ENCODE assay signal across 7 mouse cellular contexts in the genomic region with DNA sequence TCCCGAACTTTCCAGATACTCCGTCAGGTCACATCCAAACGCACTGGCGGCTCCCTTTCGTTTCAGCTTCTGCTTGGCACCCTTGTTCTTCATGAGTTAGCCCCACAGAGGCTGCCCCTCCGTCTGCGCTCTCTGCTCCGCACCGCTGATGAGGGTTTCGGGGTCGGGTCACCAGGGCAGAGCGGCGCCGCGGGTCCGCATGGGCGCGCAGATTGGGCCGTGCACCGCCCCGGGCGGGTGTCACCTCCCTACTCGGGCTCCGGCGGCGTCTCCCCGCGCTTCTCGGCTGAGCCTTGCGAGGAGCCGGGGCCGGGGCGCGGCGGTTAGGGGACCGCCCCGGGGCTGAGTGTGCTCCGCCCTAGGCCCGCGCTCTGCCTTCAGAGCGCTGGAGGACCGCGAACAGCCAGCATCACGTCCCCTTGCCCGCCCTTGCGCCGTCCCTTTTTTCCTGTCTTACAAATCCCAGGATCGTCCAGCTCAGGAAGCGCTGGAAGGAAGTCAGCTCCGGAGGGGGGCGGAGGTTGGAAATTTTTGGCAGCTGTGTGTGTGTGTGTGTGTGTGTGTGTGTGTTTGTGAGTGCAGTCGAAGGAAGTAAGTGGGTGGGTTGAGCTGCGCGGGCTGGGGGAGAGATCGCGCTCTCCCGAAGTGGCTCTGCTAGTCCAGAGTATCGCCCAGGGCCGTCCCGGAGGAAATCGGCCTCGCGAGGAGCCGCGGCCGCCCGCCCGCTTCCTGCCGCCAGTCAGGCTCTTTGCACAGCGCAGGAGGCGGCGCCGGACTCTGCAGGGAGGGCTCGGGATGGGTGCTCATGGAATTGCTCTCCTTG. TPM values are rescaled to one million over a fixed set of nuclear protein-coding genes. Genes with fewer than 3 reads are reported as not detected.
DNase-seq lines count a peak whose midpoint lies in the region; ATAC-seq and TF ChIP-seq lines count a peak whose summit lies in the region.

A gene (minus strand): TSS at position 694 of the 823 bp plus-strand sequence.

- peak within 1 kb of the TSS; percentile 69 for H3K4me3 ChIP-seq in embryonic facial prominence, embryonic 14.5 days (ENCODE audit: low read depth, low read length)
- H3K4me3 ChIP-seq in heart, adult 2 months = peak within 1 kb of the TSS; percentile 90
- peak within 1 kb of the TSS; percentile 73 for H3K4me3 ChIP-seq in kidney, adult 2 months (ENCODE audit: insufficient read depth, low read depth, low read length)
- peak within 1 kb of the TSS; percentile 73 for H3K4me3 ChIP-seq in limb, embryonic 13.5 days
- peak within 1 kb of the TSS; percentile 62 for H3K4me3 ChIP-seq in midbrain, embryonic 14.5 days (replicated peaks; ENCODE audit: low read depth, low read length)

- peaks cover 17% of the 10 kb centered on the region; the same call in 1 of the 2 replicates for H3K4me1 ChIP-seq in embryonic facial prominence, embryonic 14.5 days (ENCODE audit: control insufficient read depth, insufficient read depth, low read length)
- peaks cover 8% of the 10 kb centered on the region for H3K4me1 ChIP-seq in heart, adult 2 months (ENCODE audit: control insufficient read depth, insufficient read depth, low read length)
- no peaks in the 10 kb centered on the region for H3K4me1 ChIP-seq in kidney, adult 2 months (ENCODE audit: control insufficient read depth, insufficient read depth, low read length)
- peaks cover 31% of the 10 kb centered on the region for H3K4me1 ChIP-seq in limb, embryonic 13.5 days
- no peaks in the 10 kb centered on the region; the same call in 1 of the 2 replicates for H3K4me1 ChIP-seq in midbrain, embryonic 14.5 days (ENCODE audit: control insufficient read depth, insufficient read depth, low read length)

- intact Hi-C loops in heart, adult 2 months (cut with DNase I) = no loop called here

- TF ChIP-seq EP300 in heart, adult 2 months (IDR thresholded peaks at IDR 0.05; ENCODE audit: insufficient read depth, low read depth, low read length) = peak; percentile 88

- peaks cover 4% of the 10 kb centered on the region; the same call in 1 of the 2 replicates for H3K79me2 ChIP-seq in heart, adult 2 months (replicated peaks; ENCODE audit: control insufficient read depth, insufficient read depth, low read length)

- peak; percentile 89 to 92 for DNase-seq in adrenal gland, postnatal 36 days
- peak; percentile 89 for DNase-seq in embryonic facial prominence, embryonic 14.5 days (ENCODE audit: low spot score)
- DNase-seq in heart, adult 2 months = peak; percentile 92 to 93
- peak; percentile 95 for DNase-seq in kidney, adult 2 months
- peak; percentile 80 for DNase-seq in midbrain, embryonic 14.5 days
- DNase-seq in spleen, adult 12 weeks (ENCODE audit: low spot score) = peak; percentile 5

- peak; percentile 92 for ATAC-seq in embryonic facial prominence, embryonic 14.5 days (ENCODE audit: low read depth)
- peak; percentile 89 for ATAC-seq in limb, embryonic 13.5 days (ENCODE audit: low FRiP score, low read depth)
- ATAC-seq in midbrain, embryonic 14.5 days (ENCODE audit: low FRiP score, low TSS enrichment) = peak; percentile 86

- no peaks in the 10 kb centered on the region for H3K36me3 ChIP-seq in embryonic facial prominence, embryonic 14.5 days (ENCODE audit: control insufficient read depth, insufficient read depth, low read length)
- H3K36me3 ChIP-seq in heart, adult 2 months (ENCODE audit: control insufficient read depth, insufficient read depth, low read length) = no peaks in the 10 kb centered on the region; the same call in 1 of the 2 replicates
- H3K36me3 ChIP-seq in kidney, adult 2 months (ENCODE audit: control insufficient read depth, insufficient read depth, low read length) = no peaks in the 10 kb centered on the region
- H3K36me3 ChIP-seq in limb, embryonic 13.5 days = no peaks in the 10 kb centered on the region
- H3K36me3 ChIP-seq in midbrain, embryonic 14.5 days (ENCODE audit: control insufficient read depth, insufficient read depth, low read length) = no peaks in the 10 kb centered on the region

- H3K9ac ChIP-seq in embryonic facial prominence, embryonic 14.5 days (ENCODE audit: low read depth, low read length) = peak within 1 kb of the TSS; percentile 86
- peak within 1 kb of the TSS; percentile 99 for H3K9ac ChIP-seq in heart, adult 2 months (ENCODE audit: low read depth, low read length)
- peak within 1 kb of the TSS; percentile 87 for H3K9ac ChIP-seq in limb, embryonic 13.5 days
- peak within 1 kb of the TSS; percentile 69 for H3K9ac ChIP-seq in midbrain, embryonic 14.5 days (replicated peaks; ENCODE audit: low read length)

- under 1% methylated on average over 66 of the region's 74 CpGs for WGBS in embryonic facial prominence, embryonic 14.5 days
- WGBS in heart, adult 2 months = under 1% methylated on average over 74 of the region's 74 CpGs
- 1% methylated on average over 74 of the region's 74 CpGs for WGBS in kidney, adult 2 months
- under 1% methylated on average over 74 of the region's 74 CpGs for WGBS in limb, embryonic 13.5 days
- WGBS in midbrain, embryonic 14.5 days = under 1% methylated on average over 74 of the region's 74 CpGs

- peak within 1 kb of the TSS; percentile 95 for H3K27ac ChIP-seq in embryonic facial prominence, embryonic 14.5 days (replicated peaks; ENCODE audit: low read depth, low read length)
- peak within 1 kb of the TSS; percentile 97 for H3K27ac ChIP-seq in heart, adult 2 months
- H3K27ac ChIP-seq in kidney, adult 2 months (ENCODE audit: insufficient read depth, low read depth, low read length) = peak within 1 kb of the TSS; percentile 90
- peak within 1 kb of the TSS; percentile 95 for H3K27ac ChIP-seq in limb, embryonic 13.5 days
- H3K27ac ChIP-seq in midbrain, embryonic 14.5 days (replicated peaks; ENCODE audit: low read depth, low read length) = peak within 1 kb of the TSS; percentile 70

- H3K9me3 ChIP-seq in embryonic facial prominence, embryonic 14.5 days (ENCODE audit: control insufficient read depth, low read length) = no peaks in the 10 kb centered on the region
- H3K9me3 ChIP-seq in limb, embryonic 13.5 days = no peaks in the 10 kb centered on the region
- no peaks in the 10 kb centered on the region for H3K9me3 ChIP-seq in midbrain, embryonic 14.5 days (ENCODE audit: control insufficient read depth, low read length)

- peak within 1 kb of the TSS; percentile 77 for H3K4me2 ChIP-seq in embryonic facial prominence, embryonic 14.5 days (ENCODE audit: low read depth, low read length)
- peak within 1 kb of the TSS; percentile 71 for H3K4me2 ChIP-seq in limb, embryonic 13.5 days (replicated peaks)
- peak within 1 kb of the TSS; percentile 94 for H3K4me2 ChIP-seq in midbrain, embryonic 14.5 days (ENCODE audit: low read length)

- TF ChIP-seq POLR2A in heart, adult 2 months (IDR thresholded peaks at IDR 0.05; ENCODE audit: insufficient read depth, low read depth, low read length) = no peak; the same call in 1 of the 2 replicates
- TF ChIP-seq POLR2A in kidney, adult 2 months (IDR thresholded peaks at IDR 0.05; ENCODE audit: low read depth, low read length) = peak; percentile 10

- TF ChIP-seq CTCF in heart, adult 2 months (IDR thresholded peaks at IDR 0.05) = no peak; the same call in 1 of the 2 replicates
- no peak for TF ChIP-seq CTCF in kidney, adult 2 months (conservative IDR thresholded peaks at IDR 0.05; ENCODE audit: insufficient read depth, insufficient read length, low read depth, low read length)

- H3K27me3 ChIP-seq in embryonic facial prominence, embryonic 14.5 days (replicated peaks; ENCODE audit: control insufficient read depth, insufficient read depth, low read length) = no peaks in the 10 kb centered on the region
- no peaks in the 10 kb centered on the region for H3K27me3 ChIP-seq in heart, adult 2 months (ENCODE audit: control insufficient read depth, insufficient read depth, low read length)
- no peaks in the 10 kb centered on the region for H3K27me3 ChIP-seq in kidney, adult 2 months (replicated peaks; ENCODE audit: control insufficient read depth, insufficient read depth, low read length)
- H3K27me3 ChIP-seq in limb, embryonic 13.5 days = no peaks in the 10 kb centered on the region
- no peaks in the 10 kb centered on the region for H3K27me3 ChIP-seq in midbrain, embryonic 14.5 days (ENCODE audit: control insufficient read depth, insufficient read depth, low read length)

RNA-seq across cellular contexts. Expression of the gene that starts here (rescaled TPM):
- 10 to 100 TPM; 21.3 to 33.7 TPM for total RNA-seq in adrenal gland, postnatal 36 days (2021)
- 17.3 and 17.6 TPM in 2 replicates for polyA plus RNA-seq in embryonic facial prominence, embryonic 14.5 days (2014; fragmentation: Nextera tagmentation; extraction: Ambion mirVana)
- total RNA-seq in heart, adult 2 months (2021) = 10 to 100 TPM; 38.2 to 41.2 TPM
- 14.1 and 20.1 TPM in 2 replicates for polyA plus RNA-seq in heart, adult 2 months (2012; rRNA removed)
- 5.8 and 6.9 TPM in 2 replicates for polyA plus RNA-seq in kidney, adult 2 months (2012; rRNA removed)
- polyA plus RNA-seq in limb, embryonic 13.5 days (2015; fragmentation: Nextera tagmentation; extraction: Ambion mirVana) = 13.3 and 14.5 TPM in 2 replicates
- polyA plus RNA-seq in midbrain, embryonic 14.5 days (2014; fragmentation: Nextera tagmentation; extraction: Ambion mirVana) = 2.0 and 6.3 TPM in 2 replicates

Comparison
In these comparisons a context has a peak if more than half of its experiments do, and no peak if none do; other contexts are left out.
1. Peak in every context shown above with its lines: DNase-seq, ATAC-seq, H3K4me3 ChIP-seq and H3K27ac ChIP-seq.
2. DNase-seq: peak in every context shown above with its lines; median percentile 95 in kidney, adult 2 months; 92 in heart, adult 2 months; 90 in adrenal gland, postnatal 36 days; 89 in embryonic facial prominence, embryonic 14.5 days; 80 in midbrain, embryonic 14.5 days; 5 in spleen, adult 12 weeks.